In the genomic region with DNA sequence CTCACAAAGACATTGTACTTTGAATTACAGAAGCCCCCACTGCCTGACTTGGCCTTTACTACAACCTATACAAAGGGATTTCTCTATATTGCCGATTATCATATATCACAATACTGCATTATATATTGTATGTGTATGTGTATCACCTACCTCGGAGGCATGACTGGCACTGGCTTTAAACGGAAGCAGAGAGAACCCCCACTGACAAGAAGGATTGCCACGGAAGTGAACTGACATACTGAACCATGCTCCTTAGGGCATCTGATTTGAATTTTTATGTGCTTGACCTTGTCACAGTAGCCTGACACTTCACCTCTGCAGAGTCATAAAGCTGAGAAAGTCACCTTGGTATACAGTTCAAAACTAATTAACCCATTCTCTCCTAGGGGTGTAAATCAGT, we compare ENCODE assay signal across 21 mouse cellular contexts. TPM values are rescaled to one million over a fixed set of nuclear protein-coding genes. Genes with fewer than 3 reads are reported as not detected.
DNase-seq lines count a peak whose midpoint lies in the region; ATAC-seq lines count a peak whose summit lies in the region.
"Had no signal": no experiment of that assay in that cellular context is flagged by ENCODE, and none has a peak within 500 bp of the region (broad histone marks: within the 10 kb centered on the region; RNA-seq: fewer than 3 reads in every experiment).

No protein-coding gene starts in this region.

- peak; percentile 29 for DNase-seq in kidney, adult 9 months
- no peak for DNase-seq in kidney, postnatal 10 days
- DNase-seq in adrenal gland, postnatal 14 days = no peak
- no peak for DNase-seq in right cerebral cortex, postnatal 36 days (ENCODE audit: low spot score in 2 of 2)
- DNase-seq: adrenal gland, postnatal 36 days; cerebellum, adult 8-10 months; gastrocnemius, adult 2 months; heart, adult 11 months; kidney, adult 18-20 months; layer of hippocampus, postnatal 36 days; liver, embryonic 13.5 days; thymus, postnatal 4 days had no signal

- H3K9me3 ChIP-seq in forebrain, embryonic 13.5 days (replicated peaks) = no peaks in the 10 kb centered on the region
- no peaks in the 10 kb centered on the region for H3K9me3 ChIP-seq in hindbrain, embryonic 13.5 days
- no peaks in the 10 kb centered on the region; the same call in 1 of the 2 replicates for H3K9me3 ChIP-seq in midbrain, embryonic 16.5 days (replicated peaks; ENCODE audit: control insufficient read depth, low read length, poor library complexity, severe bottlenecking)
- H3K9me3 ChIP-seq: embryonic facial prominence, embryonic 15.5 days; liver, embryonic 13.5 days had no signal

- no peak overlapping the region for H3K9ac ChIP-seq in forebrain, embryonic 13.5 days
- H3K9ac ChIP-seq in hindbrain, embryonic 13.5 days = no peak overlapping the region
- no peak overlapping the region for H3K9ac ChIP-seq in midbrain, embryonic 16.5 days (ENCODE audit: low read depth, low read length)
- H3K9ac ChIP-seq: embryonic facial prominence, embryonic 15.5 days; limb, embryonic 12.5 days; liver, embryonic 13.5 days had no signal

- H3K27ac ChIP-seq in forebrain, embryonic 13.5 days = peak overlapping the region; percentile 68
- H3K27ac ChIP-seq in hindbrain, embryonic 13.5 days = peak overlapping the region; percentile 90
- H3K27ac ChIP-seq in midbrain, embryonic 16.5 days (ENCODE audit: low read length) = 0 out of 2 replicates have a peak overlapping the region, but pooled peaks have one; percentile 17
- H3K27ac ChIP-seq: embryonic facial prominence, embryonic 15.5 days; gastrocnemius, adult 2 months; liver, embryonic 13.5 days had no signal

- ATAC-seq in forebrain, embryonic 13.5 days = peak; percentile 16; the same call in 1 of the 2 replicates
- peak; percentile 60 for ATAC-seq in hindbrain, embryonic 13.5 days (ENCODE audit: low FRiP score)
- ATAC-seq in midbrain, embryonic 16.5 days = no peak
- no peak for ATAC-seq in megakaryocyte-erythroid progenitor cell, adult 5-6 weeks (replicated peaks; ENCODE audit: low FRiP score, low TSS enrichment, poor library complexity, severe bottlenecking)
- ATAC-seq: activated CD4-positive, CD25-positive, alpha-beta regulatory T cell, adult 4 months; Patski had no signal

- no peak overlapping the region for H3K4me3 ChIP-seq in forebrain, embryonic 13.5 days
- H3K4me3 ChIP-seq in hindbrain, embryonic 13.5 days = no peak overlapping the region
- H3K4me3 ChIP-seq in midbrain, embryonic 16.5 days (ENCODE audit: low read depth, low read length) = no peak overlapping the region
- H3K4me3 ChIP-seq: embryonic facial prominence, embryonic 15.5 days; gastrocnemius, adult 2 months; limb, embryonic 12.5 days; liver, embryonic 13.5 days had no signal

- peaks cover 36% of the 10 kb centered on the region for H3K4me1 ChIP-seq in forebrain, embryonic 13.5 days
- H3K4me1 ChIP-seq in hindbrain, embryonic 13.5 days (replicated peaks) = peaks cover 34% of the 10 kb centered on the region
- peaks cover 10% of the 10 kb centered on the region for H3K4me1 ChIP-seq in midbrain, embryonic 16.5 days (ENCODE audit: control insufficient read depth, insufficient read depth, low read length)
- H3K4me1 ChIP-seq: embryonic facial prominence, embryonic 15.5 days; liver, embryonic 13.5 days had no signal

- H3K4me2 ChIP-seq in forebrain, embryonic 13.5 days = peak overlapping the region; percentile 20
- H3K4me2 ChIP-seq in hindbrain, embryonic 13.5 days = no peak overlapping the region
- H3K4me2 ChIP-seq in midbrain, embryonic 16.5 days (ENCODE audit: low read length) = no peak overlapping the region
- H3K4me2 ChIP-seq: embryonic facial prominence, embryonic 15.5 days; limb, embryonic 12.5 days; liver, embryonic 13.5 days had no signal

- no peaks in the 10 kb centered on the region for H3K27me3 ChIP-seq in forebrain, embryonic 13.5 days
- H3K27me3 ChIP-seq in hindbrain, embryonic 13.5 days = no peaks in the 10 kb centered on the region
- H3K27me3 ChIP-seq in midbrain, embryonic 16.5 days (ENCODE audit: control insufficient read depth, insufficient read depth, low read depth, low read length) = no peaks in the 10 kb centered on the region
- H3K27me3 ChIP-seq: embryonic facial prominence, embryonic 15.5 days; limb, embryonic 12.5 days; liver, embryonic 13.5 days; megakaryocyte, embryonic 14.5 days; Patski had no signal

- H3K36me3 ChIP-seq in forebrain, embryonic 13.5 days (ENCODE audit: poor library complexity, severe bottlenecking) = peaks cover 12% of the 10 kb centered on the region; the same call in 1 of the 2 replicates
- H3K36me3 ChIP-seq in hindbrain, embryonic 13.5 days = peaks cover 8% of the 10 kb centered on the region
- H3K36me3 ChIP-seq in midbrain, embryonic 16.5 days (ENCODE audit: control insufficient read depth, insufficient read depth, low read length) = no peaks in the 10 kb centered on the region
- H3K36me3 ChIP-seq: embryonic facial prominence, embryonic 15.5 days; liver, embryonic 13.5 days had no signal

- WGBS in forebrain, embryonic 13.5 days = 29% methylated on average over 4 of the region's 4 CpGs
- 37% methylated on average over 4 of the region's 4 CpGs for WGBS in hindbrain, embryonic 13.5 days
- WGBS in midbrain, embryonic 16.5 days = 34% methylated on average over 4 of the region's 4 CpGs

RNA-seq across cellular contexts. Expression of gene Rab31, which starts 29.6 kb away (rescaled TPM):
- polyA plus RNA-seq in forebrain, embryonic 13.5 days (2015; fragmentation: Nextera tagmentation; extraction: Ambion mirVana) = 66.6 and 81.7 TPM in 2 replicates
- 73.0 and 74.0 TPM in 2 replicates for polyA plus RNA-seq in hindbrain, embryonic 13.5 days (2015; fragmentation: Nextera tagmentation; extraction: Ambion mirVana)
- 79.4 and 86.0 TPM in 2 replicates for polyA plus RNA-seq in midbrain, embryonic 16.5 days (2015; fragmentation: Nextera tagmentation; extraction: Ambion mirVana)
- total RNA-seq in megakaryocyte-erythroid progenitor cell, adult 5-6 weeks (2014; fragmentation: Nextera tagmentation) = 1.3 and 4.3 TPM in 2 replicates
- total RNA-seq in megakaryocyte-erythroid progenitor cell, adult 5-6 weeks (2017) = 3.4 and 4.4 TPM in 2 replicates
- total RNA-seq in adrenal gland, postnatal 14 days (2021) = 30.0 and 33.0 TPM in 2 replicates

RNA-seq across cellular contexts. Expression of gene Ppp4r1, which starts 39.4 kb away (rescaled TPM):
- 46.5 and 50.1 TPM in 2 replicates for polyA plus RNA-seq in forebrain, embryonic 13.5 days (2015; fragmentation: Nextera tagmentation; extraction: Ambion mirVana)
- 44.7 and 47.3 TPM in 2 replicates for polyA plus RNA-seq in hindbrain, embryonic 13.5 days (2015; fragmentation: Nextera tagmentation; extraction: Ambion mirVana)
- 41.5 and 45.2 TPM in 2 replicates for polyA plus RNA-seq in midbrain, embryonic 16.5 days (2015; fragmentation: Nextera tagmentation; extraction: Ambion mirVana)
- total RNA-seq in megakaryocyte-erythroid progenitor cell, adult 5-6 weeks (2014; fragmentation: Nextera tagmentation) = 43.6 and 60.8 TPM in 2 replicates
- 23.8 and 37.2 TPM in 2 replicates for total RNA-seq in megakaryocyte-erythroid progenitor cell, adult 5-6 weeks (2017)
- total RNA-seq in adrenal gland, postnatal 14 days (2021) = 58.1 and 61.3 TPM in 2 replicates

Comparison
In these comparisons a context has a peak if more than half of its experiments do, and no peak if none do; other contexts are left out.
1. ATAC-seq: peak in forebrain, embryonic 13.5 days (single experiment) and hindbrain, embryonic 13.5 days (single experiment); none in midbrain, embryonic 16.5 days (single experiment) and megakaryocyte-erythroid progenitor cell, adult 5-6 weeks (single experiment).
2. H3K27ac ChIP-seq: peak in every context shown above with its lines; median percentile 90 in hindbrain, embryonic 13.5 days; 68 in forebrain, embryonic 13.5 days; 17 in midbrain, embryonic 16.5 days.